Mouse (Mus musculus): ENCODE results near the gene Cd44. TPM values are rescaled to one million over a fixed set of nuclear protein-coding genes. Genes with fewer than 3 reads are reported as not detected.

The Cd44 gene
- total RNA-seq, 1 experiment, result 14.3 TPM

DNA sequence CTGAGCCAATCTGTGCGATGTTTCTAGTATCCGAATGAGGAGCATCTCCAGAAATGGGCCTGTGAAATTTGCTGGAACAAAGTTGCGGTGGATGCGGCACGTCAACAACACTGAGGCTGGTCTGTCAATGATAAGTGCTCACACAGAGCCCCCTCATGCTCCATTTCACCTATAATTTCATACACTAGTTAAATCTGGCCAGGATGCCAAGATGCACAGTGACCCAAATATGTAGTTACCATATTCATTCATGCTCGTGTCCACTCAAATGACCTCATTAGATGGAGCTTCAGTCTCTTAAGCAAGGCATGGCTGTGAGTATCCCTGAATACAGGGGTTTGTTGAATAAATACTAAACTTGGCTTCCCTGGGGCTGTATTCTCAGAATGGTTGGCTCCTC, 43.2 kb downstream of the Cd44 start:
- Histone ChIP-seq H3K36me3 (ENCODE audit: control insufficient read depth, insufficient read depth, low read length, poor library complexity, severe bottlenecking) (no peaks in the 10 kb centered on the region), H3K9me3 (ENCODE audit: control insufficient read depth, insufficient read depth, low read depth, low read length) (no peaks in the 10 kb centered on the region), H3K9ac (ENCODE audit: insufficient read depth, low read depth, low read length, poor library complexity, severe bottlenecking) (no peak overlapping the region), H3K27ac (ENCODE audit: insufficient read depth, low read depth, low read length, poor library complexity, severe bottlenecking) (no peak overlapping the region), H3K4me1 (ENCODE audit: control insufficient read depth in 2 of 2, insufficient read depth in 2 of 2, low read length in 2 of 2, poor library complexity in 1 of 2) (no peaks in the 10 kb centered on the region), H3K4me3 (ENCODE audit: insufficient read depth in 1 of 2, low read depth in 1 of 2, low read length in 2 of 2, poor library complexity in 1 of 2, severe bottlenecking in 1 of 2) (no peak overlapping the region)
- no peak for TF ChIP-seq HCFC1 (IDR thresholded peaks at IDR 0.05; ENCODE audit: borderline replicate concordance, insufficient read depth, low read length)
- TF ChIP-seq ZNF384 (IDR thresholded peaks at IDR 0.05; ENCODE audit: low read depth, low read length), result no peak
- no peak for TF ChIP-seq CHD2 (IDR thresholded peaks at IDR 0.05; ENCODE audit: low read depth, low read length)
- TF ChIP-seq ZC3H11A (IDR thresholded peaks at IDR 0.05; ENCODE audit: borderline replicate concordance, low read depth, low read length), result no peak
- TF ChIP-seq MAFK (IDR thresholded peaks at IDR 0.05; ENCODE audit: insufficient read depth, low read depth, low read length), result no peak
- in situ Hi-C loops (cut with MboI; ENCODE audit: low sequenced_read_pairs in 2 of 2, unreplicated experiment in 2 of 2), result no loop called here
- DNase-seq (ENCODE audit: low read depth, low spot score), result no peak

DNA sequence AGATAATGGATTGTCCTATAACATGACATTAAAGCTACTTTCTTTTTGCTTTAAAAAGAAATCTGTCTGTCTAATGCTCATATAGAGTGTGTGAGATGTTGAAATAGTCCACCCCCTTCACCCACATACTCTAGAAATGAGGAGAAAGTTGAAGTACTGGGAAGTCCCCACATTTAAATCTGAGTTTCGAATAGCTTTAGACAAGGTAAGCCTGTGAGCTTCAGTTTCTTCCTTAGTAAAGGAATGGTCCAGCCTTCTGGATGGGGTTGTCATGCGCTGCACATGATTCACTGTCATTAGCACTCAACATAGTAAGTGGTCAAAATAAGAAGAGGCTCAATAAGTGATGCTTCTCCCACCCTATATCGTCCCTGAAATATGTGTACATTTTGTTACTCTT, 48.2 kb downstream of the Cd44 start:
- Histone ChIP-seq H3K36me3 (ENCODE audit: control insufficient read depth, insufficient read depth, low read length, poor library complexity, severe bottlenecking) (no peaks in the 10 kb centered on the region), H3K4me3 (ENCODE audit: insufficient read depth in 1 of 2, low read depth in 1 of 2, low read length in 2 of 2, poor library complexity in 1 of 2, severe bottlenecking in 1 of 2) (no peak overlapping the region), H3K9ac (ENCODE audit: insufficient read depth, low read depth, low read length, poor library complexity, severe bottlenecking) (no peak overlapping the region), H3K4me1 (ENCODE audit: control insufficient read depth in 2 of 2, insufficient read depth in 2 of 2, low read length in 2 of 2, poor library complexity in 1 of 2) (no peaks in the 10 kb centered on the region), H3K27ac (ENCODE audit: insufficient read depth, low read depth, low read length, poor library complexity, severe bottlenecking) (no peak overlapping the region), H3K9me3 (ENCODE audit: control insufficient read depth, insufficient read depth, low read depth, low read length) (no peaks in the 10 kb centered on the region)
- TF ChIP-seq ZC3H11A (IDR thresholded peaks at IDR 0.05; ENCODE audit: borderline replicate concordance, low read depth, low read length) (no peak), ZNF384 (IDR thresholded peaks at IDR 0.05; ENCODE audit: low read depth, low read length) (no peak), MAFK (IDR thresholded peaks at IDR 0.05; ENCODE audit: insufficient read depth, low read depth, low read length) (no peak), HCFC1 (IDR thresholded peaks at IDR 0.05; ENCODE audit: borderline replicate concordance, insufficient read depth, low read length) (no peak), CHD2 (IDR thresholded peaks at IDR 0.05; ENCODE audit: low read depth, low read length) (no peak)
- in situ Hi-C loops (cut with MboI; ENCODE audit: low sequenced_read_pairs in 2 of 2, unreplicated experiment in 2 of 2), result no loop called here
- no peak for DNase-seq (ENCODE audit: low read depth, low spot score)

DNA sequence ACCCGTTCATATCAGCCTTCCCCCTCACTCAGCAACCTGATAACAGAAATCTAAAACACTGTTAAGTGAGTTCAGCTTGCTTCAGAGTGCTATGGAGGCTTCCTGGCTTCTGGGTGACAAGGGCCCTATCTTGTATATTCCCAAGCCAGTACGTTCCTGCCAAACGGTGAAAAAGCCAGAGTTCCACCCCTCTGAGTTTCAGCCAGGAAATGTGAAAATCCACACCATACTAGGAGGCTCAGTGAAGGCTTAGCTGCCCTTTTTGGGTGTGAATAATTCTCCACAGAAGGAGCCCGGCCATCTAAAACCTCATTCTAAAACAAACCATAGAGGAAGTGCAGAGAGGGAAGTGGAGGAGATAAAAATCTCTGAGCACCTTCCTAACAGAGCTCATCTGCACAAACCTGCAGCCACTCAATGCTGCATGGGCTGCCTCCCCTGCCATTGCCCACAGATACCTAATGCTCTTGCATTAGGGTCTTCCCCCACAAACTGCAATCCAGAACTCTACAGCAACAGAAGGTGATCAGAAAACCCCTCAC, 49.5 kb downstream of the Cd44 start:
- no peak for DNase-seq (ENCODE audit: low read depth, low spot score)
- Histone ChIP-seq H3K4me3 (ENCODE audit: insufficient read depth in 1 of 2, low read depth in 1 of 2, low read length in 2 of 2, poor library complexity in 1 of 2, severe bottlenecking in 1 of 2) (no peak overlapping the region), H3K9ac (ENCODE audit: insufficient read depth, low read depth, low read length, poor library complexity, severe bottlenecking) (no peak overlapping the region), H3K4me1 (ENCODE audit: control insufficient read depth in 2 of 2, insufficient read depth in 2 of 2, low read length in 2 of 2, poor library complexity in 1 of 2) (no peaks in the 10 kb centered on the region), H3K36me3 (ENCODE audit: control insufficient read depth, insufficient read depth, low read length, poor library complexity, severe bottlenecking) (no peaks in the 10 kb centered on the region), H3K9me3 (ENCODE audit: control insufficient read depth, insufficient read depth, low read depth, low read length) (no peaks in the 10 kb centered on the region), H3K27ac (ENCODE audit: insufficient read depth, low read depth, low read length, poor library complexity, severe bottlenecking) (no peak overlapping the region)
- in situ Hi-C loops (cut with MboI; ENCODE audit: low sequenced_read_pairs in 2 of 2, unreplicated experiment in 2 of 2), result no loop called here
- TF ChIP-seq ZC3H11A (IDR thresholded peaks at IDR 0.05; ENCODE audit: borderline replicate concordance, low read depth, low read length) (no peak), MAFK (IDR thresholded peaks at IDR 0.05; ENCODE audit: insufficient read depth, low read depth, low read length) (no peak), HCFC1 (IDR thresholded peaks at IDR 0.05; ENCODE audit: borderline replicate concordance, insufficient read depth, low read length) (no peak), ZNF384 (IDR thresholded peaks at IDR 0.05; ENCODE audit: low read depth, low read length) (no peak), CHD2 (IDR thresholded peaks at IDR 0.05; ENCODE audit: low read depth, low read length) (no peak)

DNA sequence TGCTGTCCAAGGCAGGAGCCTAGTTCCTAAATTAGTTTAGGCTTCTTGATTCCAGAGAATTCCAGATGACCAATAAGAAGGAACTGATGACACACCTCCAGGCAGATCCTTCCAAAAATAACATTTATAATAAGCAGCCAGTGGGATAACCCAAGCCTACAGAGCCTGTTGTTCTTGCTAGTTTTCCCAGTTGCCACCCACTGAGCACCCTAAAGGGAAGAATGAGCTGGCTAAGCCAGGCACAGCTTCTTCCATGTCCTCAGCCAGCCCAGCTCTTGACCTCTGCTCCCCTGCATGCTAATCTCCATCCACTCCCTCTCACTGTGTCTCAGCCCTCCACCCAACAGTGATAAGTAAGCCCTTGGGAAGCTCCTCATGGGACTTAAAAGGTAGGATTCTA, 51.4 kb downstream of the Cd44 start:
- TF ChIP-seq ZNF384 (IDR thresholded peaks at IDR 0.05; ENCODE audit: low read depth, low read length) (no peak), ZC3H11A (IDR thresholded peaks at IDR 0.05; ENCODE audit: borderline replicate concordance, low read depth, low read length) (no peak), HCFC1 (IDR thresholded peaks at IDR 0.05; ENCODE audit: borderline replicate concordance, insufficient read depth, low read length) (no peak), MAFK (IDR thresholded peaks at IDR 0.05; ENCODE audit: insufficient read depth, low read depth, low read length) (no peak), CHD2 (IDR thresholded peaks at IDR 0.05; ENCODE audit: low read depth, low read length) (no peak)
- no peak overlapping the region for H3K4me3 ChIP-seq (ENCODE audit: insufficient read depth in 1 of 2, low read depth in 1 of 2, low read length in 2 of 2, poor library complexity in 1 of 2, severe bottlenecking in 1 of 2)
- DNase-seq (ENCODE audit: low read depth, low spot score), result no peak
- H3K36me3 ChIP-seq (ENCODE audit: control insufficient read depth, insufficient read depth, low read length, poor library complexity, severe bottlenecking), result no peaks in the 10 kb centered on the region
- in situ Hi-C loops (cut with MboI; ENCODE audit: low sequenced_read_pairs in 2 of 2, unreplicated experiment in 2 of 2), result no loop called here
- H3K9ac ChIP-seq (ENCODE audit: insufficient read depth, low read depth, low read length, poor library complexity, severe bottlenecking), result no peak overlapping the region
- H3K27ac ChIP-seq (ENCODE audit: insufficient read depth, low read depth, low read length, poor library complexity, severe bottlenecking), result no peak overlapping the region
- H3K9me3 ChIP-seq (ENCODE audit: control insufficient read depth, insufficient read depth, low read depth, low read length), result no peaks in the 10 kb centered on the region
- H3K4me1 ChIP-seq (ENCODE audit: control insufficient read depth in 2 of 2, insufficient read depth in 2 of 2, low read length in 2 of 2, poor library complexity in 1 of 2), result no peaks in the 10 kb centered on the region
